Mouse (Mus musculus) embryonic facial prominence, embryonic 14.5 days (tissue): Measurements from ENCODE around the gene Abcc6. TPM values are rescaled to one million over a fixed set of nuclear protein-coding genes. Genes with fewer than 3 reads are reported as not detected.
A peak's percentile ranks its signal among the peaks of the same experiment; 100 is the strongest.

Source experiments
- ATAC-seq: fragments of 200-750 bp; cut with Nextera tagmentation; 2 replicates; pipeline ENCODE4 v1.8.0; 2017; ENCODE audit warnings: low read depth, moderate number of reproducible peaks, moderate TSS enrichment
- DNase-seq: peaks from one replicate; pipeline ENCODE4 v3.0.0-alpha.2; 2015; ENCODE audit warnings: low spot score
- H3K27ac ChIP-seq: fragments of 300-500 bp; sonication (generic); replicated peaks from 2 replicates; pipeline ENCODE4 v1.5.1; 2014; ENCODE audit warnings: low read depth, mild to moderate bottlenecking, low read length, moderate library complexity
- H3K27me3 ChIP-seq: fragments of 300-500 bp; sonication (generic); replicated peaks from 2 replicates; pipeline ENCODE4 v1.6.1; 2014; ENCODE audit warnings: low read length; ENCODE audit not compliant: control insufficient read depth, insufficient read depth
- H3K36me3 ChIP-seq: fragments of 300-500 bp; sonication (generic); 2 replicates; pipeline ENCODE4 v1.6.1; 2014; ENCODE audit warnings: low read length, mixed read lengths; ENCODE audit not compliant: control insufficient read depth, insufficient read depth
- H3K4me1 ChIP-seq: fragments of 300-500 bp; sonication (generic); 2 replicates; pipeline ENCODE4 v1.6.1; 2014; ENCODE audit warnings: antibody characterized with exemption, low read length; ENCODE audit not compliant: control insufficient read depth, insufficient read depth
- H3K4me2 ChIP-seq: fragments of 300-500 bp; sonication (generic); 2 replicates; pipeline ENCODE4 v1.6.1; 2014; ENCODE audit warnings: low read depth, mild to moderate bottlenecking, low read length, moderate library complexity, mixed read lengths
- H3K4me3 ChIP-seq: fragments of 300-500 bp; sonication (generic); 2 replicates; pipeline ENCODE4 v1.5.1; 2014; ENCODE audit warnings: low read depth, mild to moderate bottlenecking, low read length
- H3K9ac ChIP-seq: fragments of 300-500 bp; sonication (generic); 2 replicates; pipeline ENCODE4 v1.6.1; 2014; ENCODE audit warnings: low read depth, mild to moderate bottlenecking, low read length, moderate library complexity, mixed read lengths
- H3K9me3 ChIP-seq: fragments of 300-500 bp; sonication (generic); 2 replicates; pipeline ENCODE4 v1.6.1; 2016; ENCODE audit warnings: low read length; ENCODE audit not compliant: control insufficient read depth
- WGBS: fragments of 180-500 bp; shearing (Covaris S2); extraction: QIAGEN DNeasy Blood & Tissue Kit; methylation state at CpG from one replicate; pipeline ENCODE4 v1.1.7; 2014; 5-methylcytosine and 5-hydroxymethylcytosine counted together
- polyA plus RNA-seq: library from polyadenylated mRNA; unstranded; fragments of >200 nt; fragmentation: Nextera tagmentation; extraction: Ambion mirVana; gene quantifications from 2 replicates; pipeline ENCODE4 v1.2.1, GENCODE M21; 2014

The Abcc6 gene
- polyA plus RNA-seq, 1 experiment from 2014 or later: 0.64 TPM

DNA sequence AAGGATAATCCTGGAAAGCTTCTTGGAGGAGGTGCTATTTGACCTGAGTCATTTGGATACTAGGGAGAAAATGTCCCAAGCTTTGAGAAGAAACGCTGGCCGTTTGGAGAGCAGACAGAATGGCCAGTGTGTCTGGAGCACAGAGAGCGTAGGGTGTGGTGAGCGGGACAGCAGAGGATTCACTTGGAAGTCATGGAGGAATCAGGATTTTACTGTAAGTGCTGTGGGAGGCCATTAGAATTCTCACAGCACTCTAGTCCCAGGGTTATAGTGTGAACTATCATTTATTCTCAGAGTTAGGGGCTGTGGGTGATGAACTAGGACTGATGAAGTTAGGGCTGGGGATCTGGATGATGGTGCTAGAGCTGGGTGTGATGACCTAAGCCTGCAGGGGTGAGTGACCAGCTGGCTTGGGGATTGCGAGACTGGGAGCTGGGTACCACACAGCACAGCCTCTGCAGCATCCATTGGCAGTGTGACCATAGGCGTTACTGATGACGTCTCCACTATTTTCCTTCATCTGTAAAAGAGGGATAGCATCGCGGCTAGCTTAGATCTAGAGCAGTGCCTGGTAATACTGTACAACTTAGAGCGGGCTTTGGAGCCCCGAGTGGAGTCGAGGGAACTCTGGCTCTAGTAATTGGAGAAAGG lies 108.0 kb downstream of the Abcc6 start:
- no peak for ATAC-seq
- no peak for DNase-seq
- peaks cover 9% of the 10 kb centered on the region; the same call in 1 of the 2 replicates for H3K9me3 ChIP-seq
- H3K9ac ChIP-seq: peak overlapping the region; percentile 58; the same call in 1 of the 2 replicates
- peak overlapping the region; percentile 54; the same call in 1 of the 2 replicates for H3K4me3 ChIP-seq
- peak overlapping the region; percentile 95 for H3K27ac ChIP-seq
- peak overlapping the region; percentile 65 for H3K4me2 ChIP-seq
- peaks cover 36% of the 10 kb centered on the region for H3K4me1 ChIP-seq
- WGBS: 72% methylated on average over 12 of the region's 12 CpGs
- peaks cover 17% of the 10 kb centered on the region for H3K36me3 ChIP-seq
- H3K27me3 ChIP-seq: no peaks in the 10 kb centered on the region

GRCm38 (mm10) chr7:45921242-45921621 lies 108.9 kb downstream of the Abcc6 start, which contains the start of gene Emp3:
Gene Emp3 (minus strand): TSS chr7:45921404.
- peak; percentile 87 for DNase-seq

DNA sequence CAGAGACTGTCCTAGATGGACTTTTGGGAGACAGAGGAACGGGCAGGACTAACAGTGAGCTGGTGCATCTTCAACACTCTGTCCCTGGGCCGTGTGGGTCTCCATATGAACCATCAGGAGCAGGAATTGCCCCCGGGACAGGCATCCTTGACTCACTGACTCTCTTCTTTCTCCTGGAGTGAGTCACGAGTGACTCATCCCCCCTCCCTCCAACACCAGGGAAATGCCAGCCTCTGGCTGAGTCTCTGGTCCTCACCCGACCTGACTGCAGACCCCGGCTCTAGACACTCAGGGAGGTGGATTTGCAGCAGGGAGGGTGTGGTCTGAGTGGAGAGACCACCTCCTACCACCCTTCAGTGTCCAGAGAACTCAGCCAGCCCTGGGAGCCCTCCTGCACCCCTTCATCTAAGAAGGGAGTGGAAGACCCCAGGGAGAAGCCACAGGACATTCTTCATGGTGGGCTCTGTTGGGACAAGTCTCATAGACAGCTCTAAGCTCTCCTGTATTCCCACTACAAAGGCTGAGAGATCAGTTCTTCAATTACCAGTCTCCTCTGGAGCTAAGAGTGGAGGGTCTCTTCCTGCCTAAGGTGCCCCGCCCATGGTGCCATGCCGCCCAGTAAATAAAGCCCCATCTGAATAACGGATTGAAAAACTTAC lies 109.4 kb downstream of the Abcc6 start:
- peak overlapping the region; percentile 54 for H3K4me3 ChIP-seq
- peaks cover 17% of the 10 kb centered on the region for H3K36me3 ChIP-seq
- peak; percentile 67 for DNase-seq
- WGBS: 35% methylated on average over 9 of the region's 9 CpGs
- ATAC-seq: no peak
- no peaks in the 10 kb centered on the region for H3K27me3 ChIP-seq
- peaks cover 48% of the 10 kb centered on the region for H3K4me1 ChIP-seq
- H3K9me3 ChIP-seq: peaks cover 9% of the 10 kb centered on the region; the same call in 1 of the 2 replicates
- peak overlapping the region; percentile 62 for H3K4me2 ChIP-seq
- peak overlapping the region; percentile 95 for H3K27ac ChIP-seq
- peak overlapping the region; percentile 75 for H3K9ac ChIP-seq

More at GRCm38 (mm10) chr7:45921242-45921621, 108.9 kb downstream of the Abcc6 start, which contains the start of gene Emp3:
- Histone ChIP-seq H3K36me3 (peaks cover 17% of the 10 kb centered on the region), H3K4me3 (peak within 1 kb of the TSS; percentile 54), H3K4me2 (peak within 1 kb of the TSS; percentile 65), H3K4me1 (peaks cover 43% of the 10 kb centered on the region), H3K27ac (peak within 1 kb of the TSS; percentile 95), H3K27me3 (no peaks in the 10 kb centered on the region), H3K9me3 (peaks cover 9% of the 10 kb centered on the region; the same call in 1 of the 2 replicates), H3K9ac (peak within 1 kb of the TSS; percentile 75)
- ATAC-seq: no peak; the same call in 1 of the 2 replicates
- 14% methylated on average over 9 of the region's 9 CpGs for WGBS

- DNase-seq (no peak), ATAC-seq (no peak)
- Histone ChIP-seq H3K9ac (peak overlapping the region; percentile 75), H3K36me3 (peaks cover 17% of the 10 kb centered on the region), H3K4me1 (peaks cover 49% of the 10 kb centered on the region), H3K4me3 (peak overlapping the region; percentile 54), H3K27ac (peak overlapping the region; percentile 95; the same call in 1 of the 2 replicates), H3K4me2 (peak overlapping the region; percentile 62), H3K9me3 (0 out of 2 replicates have a peak, but pooled peaks cover 2% of the 10 kb centered on the region), H3K27me3 (no peaks in the 10 kb centered on the region)
- 64% methylated on average over 4 of the region's 4 CpGs for WGBS
These were observed 110.3 kb downstream of the Abcc6 start for GRCm38 (mm10) chr7:45919761-45920160.

DNA sequence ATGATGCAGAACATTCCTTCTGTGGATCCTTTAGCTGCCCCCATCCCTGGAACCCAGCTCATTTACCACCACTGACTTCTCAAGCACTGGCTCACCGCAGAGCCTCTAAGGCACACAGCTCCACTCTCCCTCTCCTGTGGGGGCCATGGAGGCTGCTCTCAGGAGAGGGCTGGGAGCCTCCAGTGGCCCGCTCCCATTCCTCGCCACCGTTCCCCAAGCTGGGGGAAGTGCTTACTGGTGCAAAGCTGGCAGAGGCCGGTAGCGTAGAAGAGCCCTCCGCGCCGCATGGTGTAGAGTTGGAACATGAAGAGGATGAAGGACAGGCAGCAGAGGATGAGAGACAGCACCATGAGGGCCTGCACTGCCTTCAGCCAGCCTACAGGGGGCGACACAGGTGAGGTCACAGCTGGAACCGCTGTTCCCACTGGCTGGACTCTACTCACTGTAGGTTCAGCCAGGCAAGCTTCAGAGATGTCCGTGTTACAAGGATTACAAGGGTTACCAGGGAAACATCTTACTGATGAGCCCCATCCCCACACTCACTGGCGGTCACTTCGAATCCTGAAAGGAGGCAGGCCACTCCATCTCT lies 110.9 kb downstream of the Abcc6 start:
- no peak for ATAC-seq
- peak overlapping the region; percentile 62 for H3K4me2 ChIP-seq
- 0 out of 2 replicates have a peak overlapping the region, but pooled peaks have one; percentile 75 for H3K9ac ChIP-seq
- peaks cover 17% of the 10 kb centered on the region for H3K36me3 ChIP-seq
- no peaks in the 10 kb centered on the region for H3K9me3 ChIP-seq
- 0 out of 2 replicates have a peak overlapping the region, but pooled peaks have one; percentile 7 for H3K27ac ChIP-seq
- H3K4me1 ChIP-seq: peaks cover 49% of the 10 kb centered on the region
- DNase-seq: no peak
- H3K27me3 ChIP-seq: no peaks in the 10 kb centered on the region
- peak overlapping the region; percentile 54 for H3K4me3 ChIP-seq
- WGBS: 71% methylated on average over 14 of the region's 14 CpGs

GRCm38 (mm10) chr7:45917926-45918325 lies 112.2 kb downstream of the Abcc6 start:
- peak overlapping the region; percentile 62; the same call in 1 of the 2 replicates for H3K4me2 ChIP-seq
- WGBS: 84% methylated on average over 15 of the region's 15 CpGs
- DNase-seq (no peak), ATAC-seq (no peak)
- H3K27me3 ChIP-seq: no peaks in the 10 kb centered on the region
- no peak overlapping the region for H3K4me3 ChIP-seq
- peaks cover 49% of the 10 kb centered on the region for H3K4me1 ChIP-seq
- 0 out of 2 replicates have a peak overlapping the region, but pooled peaks have one; percentile 27 for H3K9ac ChIP-seq
- H3K36me3 ChIP-seq: peaks cover 17% of the 10 kb centered on the region
- H3K9me3 ChIP-seq: no peaks in the 10 kb centered on the region
- peak overlapping the region; percentile 93 for H3K27ac ChIP-seq

Other genes with a start within 250 kb of the Abcc6 start
- 0.67 and 1.5 TPM in 2 replicates for gene Lmtk3, start 246.6 kb downstream of the Abcc6 start, polyA plus RNA-seq
- 14.2 and 16.3 TPM in 2 replicates for gene Sult2b1, start 245.6 kb downstream of the Abcc6 start, polyA plus RNA-seq
- gene Cyth2, start 215.7 kb downstream of the Abcc6 start, polyA plus RNA-seq: 96.4 and 106 TPM in 2 replicates
- 1.4 and 2.2 TPM in 2 replicates for gene Kcnj14, start 205.5 kb downstream of the Abcc6 start, polyA plus RNA-seq
- 53.9 and 60.5 TPM in 2 replicates for gene Grwd1, start 199.4 kb downstream of the Abcc6 start, polyA plus RNA-seq
- gene Kdelr1, start 157.5 kb downstream of the Abcc6 start, polyA plus RNA-seq: 147 and 155 TPM in 2 replicates
- 0.63 and 1.0 TPM in 2 replicates for gene Grin2d, start 151.9 kb downstream of the Abcc6 start, polyA plus RNA-seq
- gene Syngr4, start 133.6 kb downstream of the Abcc6 start, polyA plus RNA-seq: 0.68 and 0.87 TPM in 2 replicates
- gene Tmem143, start 133.4 kb downstream of the Abcc6 start, polyA plus RNA-seq: 3.9 and 5.8 TPM in 2 replicates
- gene Emp3, start 108.9 kb downstream of the Abcc6 start, polyA plus RNA-seq: 298 and 316 TPM in 2 replicates
- gene Ccdc114, start 106.2 kb downstream of the Abcc6 start, polyA plus RNA-seq: 3.7 and 5.0 TPM in 2 replicates
- gene Nomo1, start 3.4 kb upstream of the Abcc6 start, polyA plus RNA-seq: 25.7 and 27.8 TPM in 2 replicates
- 0.47 and 0.61 TPM in 2 replicates for gene Kcnj11, start 70.5 kb upstream of the Abcc6 start, polyA plus RNA-seq
- gene Abcc8, start 149.7 kb upstream of the Abcc6 start, polyA plus RNA-seq: 2.8 TPM in 2 replicates
- gene Ush1c, start 208.2 kb upstream of the Abcc6 start, polyA plus RNA-seq: 0.68 and 1.1 TPM in 2 replicates
- gene Otog, start 210.7 kb upstream of the Abcc6 start, polyA plus RNA-seq: 2.3 and 2.4 TPM in 2 replicates